Mouse (Mus musculus): Measurements from ENCODE around the gene Trim47. TPM values are rescaled to one million over a fixed set of nuclear protein-coding genes. Genes with fewer than 3 reads are reported as not detected.

The Trim47 gene
- polyA plus RNA-seq, 1 experiment = 6.6 TPM

- Histone ChIP-seq H3K4me1 (ENCODE audit: control insufficient read depth, insufficient read depth, low read length) (peaks cover 25% of the 10 kb centered on the region), H3K27me3 (ENCODE audit: control insufficient read depth, insufficient read depth, low read length) (no peaks in the 10 kb centered on the region), H3K4me3 (ENCODE audit: control insufficient read depth, low read depth, low read length) (no peak overlapping the region), H3K27ac (ENCODE audit: control insufficient read depth, insufficient read depth, low read depth, low read length) (no peak overlapping the region), H3K36me3 (ENCODE audit: control insufficient read depth, insufficient read depth, low read length) (no peaks in the 10 kb centered on the region)
- TF ChIP-seq POLR2A (IDR thresholded peaks at IDR 0.05; ENCODE audit: control insufficient read depth, low read depth, low read length) = no peak
- no peak for TF ChIP-seq CTCF (IDR thresholded peaks at IDR 0.05; ENCODE audit: control insufficient read depth, insufficient read depth, insufficient replicate concordance, low read depth, low read length)
These were observed 15.3 kb downstream of the Trim47 start for GRCm38 (mm10) chr11:116111611-116112203.

- no peaks in the 10 kb centered on the region for H3K27me3 ChIP-seq (ENCODE audit: control insufficient read depth, insufficient read depth, low read length)
These were observed 15.9 kb downstream of the Trim47 start for GRCm38 (mm10) chr11:116111067-116111466.

GRCm38 (mm10) chr11:116110540-116110939 is 16.5 kb downstream of the Trim47 start:
- peak overlapping the region; percentile 42; the same call in 1 of the 2 replicates for H3K27ac ChIP-seq (ENCODE audit: control insufficient read depth, insufficient read depth, low read depth, low read length)
- TF ChIP-seq CTCF (IDR thresholded peaks at IDR 0.05; ENCODE audit: control insufficient read depth, insufficient read depth, insufficient replicate concordance, low read depth, low read length) (no peak), POLR2A (IDR thresholded peaks at IDR 0.05; ENCODE audit: control insufficient read depth, low read depth, low read length) (no peak)
- H3K27me3 ChIP-seq (ENCODE audit: control insufficient read depth, insufficient read depth, low read length) = no peaks in the 10 kb centered on the region
- peak overlapping the region; percentile 82 for H3K4me3 ChIP-seq (ENCODE audit: control insufficient read depth, low read depth, low read length)
- H3K36me3 ChIP-seq (ENCODE audit: control insufficient read depth, insufficient read depth, low read length) = no peaks in the 10 kb centered on the region
- peaks cover 28% of the 10 kb centered on the region for H3K4me1 ChIP-seq (ENCODE audit: control insufficient read depth, insufficient read depth, low read length)

More at GRCm38 (mm10) chr11:116111067-116111466, 15.9 kb downstream of the Trim47 start:
- Histone ChIP-seq H3K4me3 (ENCODE audit: control insufficient read depth, low read depth, low read length) (no peak overlapping the region), H3K36me3 (ENCODE audit: control insufficient read depth, insufficient read depth, low read length) (no peaks in the 10 kb centered on the region), H3K4me1 (ENCODE audit: control insufficient read depth, insufficient read depth, low read length) (peaks cover 28% of the 10 kb centered on the region), H3K27ac (ENCODE audit: control insufficient read depth, insufficient read depth, low read depth, low read length) (no peak overlapping the region)
- no peak for TF ChIP-seq CTCF (IDR thresholded peaks at IDR 0.05; ENCODE audit: control insufficient read depth, insufficient read depth, insufficient replicate concordance, low read depth, low read length)

- TF ChIP-seq CTCF (IDR thresholded peaks at IDR 0.05; ENCODE audit: control insufficient read depth, insufficient read depth, insufficient replicate concordance, low read depth, low read length) (no peak), POLR2A (IDR thresholded peaks at IDR 0.05; ENCODE audit: control insufficient read depth, low read depth, low read length) (peak; percentile 66)
- H3K27me3 ChIP-seq (ENCODE audit: control insufficient read depth, insufficient read depth, low read length) = no peaks in the 10 kb centered on the region
- H3K36me3 ChIP-seq (ENCODE audit: control insufficient read depth, insufficient read depth, low read length) = no peaks in the 10 kb centered on the region
- H3K4me3 ChIP-seq (ENCODE audit: control insufficient read depth, low read depth, low read length) = peak overlapping the region; percentile 82
- peak overlapping the region; percentile 42 for H3K27ac ChIP-seq (ENCODE audit: control insufficient read depth, insufficient read depth, low read depth, low read length)
- H3K4me1 ChIP-seq (ENCODE audit: control insufficient read depth, insufficient read depth, low read length) = peaks cover 28% of the 10 kb centered on the region
These were observed 16.9 kb downstream of the Trim47 start for GRCm38 (mm10) chr11:116110131-116110530.

GRCm38 (mm10) chr11:116109441-116110081 is 17.4 kb downstream of the Trim47 start:
- Histone ChIP-seq H3K4me3 (ENCODE audit: control insufficient read depth, low read depth, low read length) (peak overlapping the region; percentile 82), H3K4me1 (ENCODE audit: control insufficient read depth, insufficient read depth, low read length) (peaks cover 28% of the 10 kb centered on the region), H3K27me3 (ENCODE audit: control insufficient read depth, insufficient read depth, low read length) (no peaks in the 10 kb centered on the region), H3K36me3 (ENCODE audit: control insufficient read depth, insufficient read depth, low read length) (no peaks in the 10 kb centered on the region), H3K27ac (ENCODE audit: control insufficient read depth, insufficient read depth, low read depth, low read length) (peak overlapping the region; percentile 27)
- no peak for TF ChIP-seq CTCF (IDR thresholded peaks at IDR 0.05; ENCODE audit: control insufficient read depth, insufficient read depth, insufficient replicate concordance, low read depth, low read length)

GRCm38 (mm10) chr11:116108464-116109137 is 18.4 kb downstream of the Trim47 start:
- H3K4me3 ChIP-seq (ENCODE audit: control insufficient read depth, low read depth, low read length) = peak overlapping the region; percentile 82

GRCm38 (mm10) chr11:116107777-116108285 is 19.2 kb downstream of the Trim47 start:
- Histone ChIP-seq H3K27ac (ENCODE audit: control insufficient read depth, insufficient read depth, low read depth, low read length) (peak overlapping the region; percentile 78), H3K27me3 (ENCODE audit: control insufficient read depth, insufficient read depth, low read length) (no peaks in the 10 kb centered on the region), H3K4me3 (ENCODE audit: control insufficient read depth, low read depth, low read length) (peak overlapping the region; percentile 82), H3K36me3 (ENCODE audit: control insufficient read depth, insufficient read depth, low read length) (no peaks in the 10 kb centered on the region), H3K4me1 (ENCODE audit: control insufficient read depth, insufficient read depth, low read length) (peaks cover 38% of the 10 kb centered on the region)
- TF ChIP-seq CTCF (IDR thresholded peaks at IDR 0.05; ENCODE audit: control insufficient read depth, insufficient read depth, insufficient replicate concordance, low read depth, low read length) (no peak), POLR2A (IDR thresholded peaks at IDR 0.05; ENCODE audit: control insufficient read depth, low read depth, low read length) (no peak)

More at GRCm38 (mm10) chr11:116108464-116109137, 18.4 kb downstream of the Trim47 start:
- Histone ChIP-seq H3K4me1 (ENCODE audit: control insufficient read depth, insufficient read depth, low read length) (peaks cover 35% of the 10 kb centered on the region), H3K27ac (ENCODE audit: control insufficient read depth, insufficient read depth, low read depth, low read length) (peak overlapping the region; percentile 36), H3K36me3 (ENCODE audit: control insufficient read depth, insufficient read depth, low read length) (no peaks in the 10 kb centered on the region), H3K27me3 (ENCODE audit: control insufficient read depth, insufficient read depth, low read length) (no peaks in the 10 kb centered on the region)
- no peak for TF ChIP-seq CTCF (IDR thresholded peaks at IDR 0.05; ENCODE audit: control insufficient read depth, insufficient read depth, insufficient replicate concordance, low read depth, low read length)
- no peak for TF ChIP-seq POLR2A (IDR thresholded peaks at IDR 0.05; ENCODE audit: control insufficient read depth, low read depth, low read length)

Data from testis, adult 2 months (tissue).